22 mouse cellular contexts compared by ENCODE assay signal in the genomic region with DNA sequence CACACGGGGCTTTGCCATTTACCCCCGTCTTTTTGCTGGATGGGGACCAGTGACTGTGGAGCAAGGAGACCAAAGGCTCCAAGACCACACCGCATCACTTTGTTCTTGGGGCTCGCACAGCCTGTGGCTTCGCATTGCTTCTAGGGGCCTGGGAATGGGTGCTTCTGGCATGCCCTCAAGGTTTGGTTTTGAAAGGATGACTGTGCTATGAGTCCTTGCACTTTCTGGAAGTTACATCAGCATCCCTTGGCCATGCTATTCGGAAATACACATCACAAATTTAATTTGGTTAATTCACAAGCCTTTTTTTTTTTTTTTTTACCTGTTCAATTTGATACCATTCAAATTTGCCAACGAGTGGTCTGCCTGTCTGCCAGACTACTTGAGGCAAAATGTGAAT.
"Had no signal": no experiment of that assay in that cellular context is flagged by ENCODE, and none has a peak within 500 bp of the region (broad histone marks: within the 10 kb centered on the region; RNA-seq: fewer than 3 reads in every experiment).

No protein-coding gene starts in this region.

- H3K27ac ChIP-seq: gastrocnemius, adult 2 months; heart, adult 2 months; heart, embryonic 13.5 days; heart, embryonic 15.5 days; hindbrain, embryonic 10.5 days; hindbrain, embryonic 12.5 days; hindbrain, embryonic 14.5 days; intestine, embryonic 15.5 days; limb, embryonic 13.5 days; limb, embryonic 15.5 days; liver, embryonic 12.5 days; liver, embryonic 14.5 days had no signal

- H3K4me1 ChIP-seq: heart, embryonic 13.5 days; heart, embryonic 15.5 days; hindbrain, embryonic 10.5 days; hindbrain, embryonic 12.5 days; intestine, embryonic 15.5 days; limb, embryonic 13.5 days; limb, embryonic 15.5 days; liver, embryonic 12.5 days had no signal

- DNase-seq: gastrocnemius, adult 2 months; gastrocnemius, postnatal 10 days; gastrocnemius, postnatal 25 days; heart, adult 2 months; heart, postnatal 4 days; kidney, adult 18-20 months; kidney, adult 8-10 months; kidney, postnatal 10 days; kidney, postnatal 25 days; kidney, postnatal 4 days; layer of hippocampus, postnatal 36 days; left cerebral cortex, postnatal 4 days had no signal

- H3K4me3 ChIP-seq: gastrocnemius, adult 2 months; heart, adult 2 months; heart, embryonic 13.5 days; heart, embryonic 15.5 days; hindbrain, embryonic 10.5 days; hindbrain, embryonic 12.5 days; intestine, embryonic 15.5 days; limb, embryonic 13.5 days; limb, embryonic 15.5 days; liver, embryonic 12.5 days had no signal
